Mouse (Mus musculus) lung, postnatal 0 days (tissue): ENCODE measurements around the gene Klc4.

ENCODE experiments used
- CTCF ChIP-seq: IDR thresholded peaks from 2 replicates; pipeline ENCODE4 v1.5.1; 2016; ENCODE audit warnings: antibody characterized with exemption, mild to moderate bottlenecking
- EP300 ChIP-seq: IDR thresholded peaks from 2 replicates; pipeline ENCODE4 v1.6.1; 2016; ENCODE audit warnings: antibody characterized with exemption, mild to moderate bottlenecking, control low read depth

DNA sequence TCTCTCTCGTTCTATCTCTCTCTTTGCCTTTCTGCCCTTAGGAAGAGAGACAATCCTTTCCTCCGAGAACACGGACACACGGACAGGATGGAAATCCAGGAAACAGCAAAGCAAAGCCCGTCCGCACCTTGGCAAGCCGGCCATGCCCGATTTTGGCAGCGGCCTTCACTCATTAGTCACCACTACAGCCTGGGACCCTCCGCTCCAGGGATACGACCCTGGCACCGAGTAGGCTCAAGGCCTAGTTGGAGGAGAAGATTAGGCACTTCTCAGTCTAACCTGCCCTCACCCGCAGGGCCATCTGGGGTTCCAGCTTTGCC lies 17.4 kb downstream of the Klc4 start:
- TF ChIP-seq CTCF: no peak
- TF ChIP-seq EP300: no peak
